8 mouse cellular contexts compared by ENCODE assay signal in the genomic region with DNA sequence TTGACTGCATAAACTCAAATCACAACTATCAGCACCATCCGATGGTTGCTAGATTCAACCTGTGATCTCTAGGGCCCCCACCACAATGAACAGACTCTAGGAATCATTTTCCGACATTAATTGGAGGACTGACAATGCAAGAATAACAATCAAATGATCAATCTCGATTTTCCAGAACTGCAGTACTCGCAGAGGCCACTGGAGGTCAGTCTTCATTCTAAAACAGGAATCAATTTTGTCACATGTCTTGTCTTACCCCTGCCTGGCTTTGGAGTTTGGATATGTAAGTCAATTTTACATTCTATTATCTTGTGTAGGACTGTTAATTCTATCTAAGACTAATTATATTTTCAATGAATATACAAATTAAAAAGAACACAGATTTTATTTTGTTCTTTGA.
DNase-seq lines count a peak whose midpoint lies in the region; ATAC-seq lines count a peak whose summit lies in the region.

No protein-coding gene starts in this region.

- intact Hi-C loops in left cerebral cortex, postnatal 14 days (cut with DNase I), result loop anchor here (10.0 kb wide), 2 partner anchors 1208 to 1608 kb away; a partner anchor contains a TSS

- peak; percentile 16 to 39 for DNase-seq in frontal cortex, postnatal 25 days (ENCODE audit: low spot score in 2 of 2)
- peak; percentile 57 to 65 for DNase-seq in right cerebral cortex, adult 2 months (ENCODE audit: low spot score in 2 of 2)
- no peak for DNase-seq in right cerebral cortex, adult 18-20 months
- DNase-seq in c-Kit-positive CD71-negative TER-119-negative erythroid progenitor cells, embryonic 14.5 days (ENCODE audit: low read depth), result peak; percentile 18
- DNase-seq in left cerebral cortex, postnatal 14 days (ENCODE audit: low spot score in 2 of 2), result peak; percentile 40 to 45
- DNase-seq in thymus, postnatal 25 days, result peak; percentile 22
- no peak for DNase-seq in spleen, adult 12 weeks (ENCODE audit: low spot score)

- no peak for ATAC-seq in frontal cortex, adult (ENCODE audit: low TSS enrichment)

Comparison
In these comparisons a context has a peak if more than half of its experiments do, and no peak if none do; other contexts are left out.
1. DNase-seq: peak in frontal cortex, postnatal 25 days (2 of 2), right cerebral cortex, adult 2 months (2 of 2), c-Kit-positive CD71-negative TER-119-negative erythroid progenitor cells, embryonic 14.5 days (single experiment), left cerebral cortex, postnatal 14 days (2 of 2) and thymus, postnatal 25 days (single experiment); none in right cerebral cortex, adult 18-20 months (single experiment) and spleen, adult 12 weeks (single experiment).